Mouse (Mus musculus): Measurements from ENCODE around the gene Gdf9.

- TF ChIP-seq CTCF (IDR thresholded peaks at IDR 0.05; ENCODE audit: insufficient read depth, low read depth, low read length) (no peak), POLR2A (IDR thresholded peaks at IDR 0.05; ENCODE audit: insufficient read depth, low read depth, low read length) (no peak)
Measured at GRCm38 (mm10) chr11:53443861-53444260, 13.0 kb downstream of the Gdf9 start.
